Mouse (Mus musculus) hindlimb bud, embryonic 11.5 days (tissue): ENCODE measurements around the gene Hectd1.

Experiments used
- DNase-seq: peaks from one replicate; pipeline ENCODE4 v3.0.0-alpha.2; 2012; ENCODE audit warnings: low read depth, low spot score; ENCODE audit errors: extremely low spot score

Gene Hectd1

DNA sequence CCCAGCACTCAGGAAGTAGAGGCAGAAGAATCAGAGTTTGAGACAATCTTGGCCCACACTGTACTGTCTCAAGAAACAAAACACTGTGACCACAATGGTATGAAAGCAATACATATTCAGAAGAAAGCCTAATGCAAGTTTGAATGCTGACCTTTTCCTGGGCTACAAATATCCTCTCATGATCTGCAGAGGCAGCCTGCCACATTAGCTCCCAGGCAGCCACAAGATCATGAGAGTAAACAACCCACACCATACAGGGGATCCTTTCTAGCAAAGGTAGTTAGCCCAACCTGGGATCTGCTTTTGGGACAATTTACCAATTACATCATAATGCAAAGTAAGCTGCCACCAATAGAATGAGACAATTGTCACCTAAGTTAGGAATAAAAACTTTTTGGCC is 18.8 kb downstream of the Hectd1 start:
- no peak for DNase-seq

DNA sequence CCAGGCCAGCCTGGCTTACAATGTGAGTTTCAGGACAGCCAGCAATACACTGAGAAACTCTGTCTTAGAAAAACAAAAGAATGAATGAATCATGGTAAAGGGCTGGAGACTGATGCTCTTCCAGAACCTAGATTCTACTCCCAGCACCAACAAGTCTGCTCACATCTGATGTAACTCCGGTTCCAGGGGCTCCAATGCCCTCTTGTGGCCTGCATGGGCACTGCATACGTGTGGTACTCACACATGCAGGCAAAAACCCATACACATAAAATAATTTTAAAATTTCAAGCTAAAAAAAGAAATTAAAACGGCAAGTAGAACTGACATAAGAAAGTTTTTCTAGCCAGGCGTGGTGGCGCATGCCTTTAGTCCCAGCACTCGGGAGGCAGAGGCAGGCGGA is 44.5 kb downstream of the Hectd1 start:
- DNase-seq, result no peak

DNA sequence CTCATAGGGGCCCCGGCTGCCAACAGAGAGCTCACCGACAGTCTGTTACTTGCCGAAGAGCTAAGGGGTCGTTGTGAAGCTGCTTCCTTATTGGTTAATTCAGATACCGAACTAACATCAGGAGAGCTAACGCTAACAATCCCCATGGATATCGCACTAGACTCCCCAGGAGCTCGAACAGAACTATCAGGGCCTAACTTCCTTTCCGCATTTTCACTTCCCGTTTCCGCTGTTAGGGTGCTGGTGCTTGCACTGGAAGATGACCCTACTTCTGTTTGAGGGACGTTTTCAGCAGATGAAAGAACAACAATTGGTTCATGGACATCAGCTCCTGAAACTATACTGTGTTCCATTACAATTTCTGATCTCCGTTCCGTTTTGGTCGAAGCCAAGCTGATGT is 60.6 kb downstream of the Hectd1 start:
- DNase-seq, result no peak

DNA sequence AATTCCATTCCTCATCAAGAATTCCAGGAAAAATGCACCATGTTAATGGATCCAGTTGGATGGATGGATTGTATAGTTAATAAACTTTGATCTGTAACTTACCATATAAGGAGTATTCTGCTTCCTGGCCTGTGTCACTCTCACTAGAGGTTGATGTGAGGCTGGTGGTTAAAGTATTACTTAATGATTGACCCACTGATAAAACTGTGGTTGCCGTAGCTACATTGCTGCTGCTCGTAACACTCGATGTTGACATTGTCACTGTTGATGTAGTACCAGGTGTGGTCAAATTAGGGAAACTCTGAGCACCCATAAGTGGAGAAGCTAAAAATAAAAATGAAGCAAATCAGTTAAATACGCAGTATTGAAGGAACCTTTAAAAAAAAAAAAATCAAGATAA is 61.9 kb downstream of the Hectd1 start:
- no peak for DNase-seq

DNA sequence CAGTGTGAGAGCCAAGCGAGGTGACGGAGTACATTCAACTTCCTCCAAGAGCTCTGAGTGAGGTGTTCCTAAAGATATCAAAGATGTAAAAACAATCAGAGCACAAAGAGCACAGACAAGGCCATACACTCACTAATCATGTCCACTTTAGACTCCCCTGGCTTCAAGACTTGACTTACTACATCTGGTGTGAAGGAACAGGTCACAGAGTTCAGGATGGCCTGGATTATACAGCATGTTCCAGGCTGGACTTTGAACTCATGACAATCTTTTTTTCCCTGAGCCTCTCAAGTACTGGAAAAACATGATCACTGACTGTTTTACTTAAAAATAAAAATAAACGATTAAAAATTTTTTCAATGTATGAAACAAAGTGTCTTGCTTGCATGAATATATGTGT is 70.0 kb downstream of the Hectd1 start:
- no peak for DNase-seq

DNA sequence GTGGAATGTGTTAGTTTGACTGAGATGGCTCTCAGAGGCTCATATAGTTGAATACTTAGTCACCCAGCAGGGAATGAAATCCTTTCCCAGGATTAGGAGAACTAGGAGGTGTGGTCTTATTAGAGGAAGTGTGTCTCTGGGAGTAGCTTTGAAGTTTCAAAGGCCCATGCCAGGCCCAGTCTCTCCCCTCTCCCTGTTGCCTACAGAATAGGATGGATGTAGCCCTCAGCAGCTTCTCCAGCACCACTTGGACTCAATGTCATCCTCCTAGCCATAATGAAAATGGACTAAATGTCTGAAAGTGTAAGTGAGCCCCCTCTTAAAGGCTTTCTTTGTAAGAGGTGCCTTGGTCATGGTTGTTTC is 72.8 kb downstream of the Hectd1 start:
- DNase-seq, result no peak

DNA sequence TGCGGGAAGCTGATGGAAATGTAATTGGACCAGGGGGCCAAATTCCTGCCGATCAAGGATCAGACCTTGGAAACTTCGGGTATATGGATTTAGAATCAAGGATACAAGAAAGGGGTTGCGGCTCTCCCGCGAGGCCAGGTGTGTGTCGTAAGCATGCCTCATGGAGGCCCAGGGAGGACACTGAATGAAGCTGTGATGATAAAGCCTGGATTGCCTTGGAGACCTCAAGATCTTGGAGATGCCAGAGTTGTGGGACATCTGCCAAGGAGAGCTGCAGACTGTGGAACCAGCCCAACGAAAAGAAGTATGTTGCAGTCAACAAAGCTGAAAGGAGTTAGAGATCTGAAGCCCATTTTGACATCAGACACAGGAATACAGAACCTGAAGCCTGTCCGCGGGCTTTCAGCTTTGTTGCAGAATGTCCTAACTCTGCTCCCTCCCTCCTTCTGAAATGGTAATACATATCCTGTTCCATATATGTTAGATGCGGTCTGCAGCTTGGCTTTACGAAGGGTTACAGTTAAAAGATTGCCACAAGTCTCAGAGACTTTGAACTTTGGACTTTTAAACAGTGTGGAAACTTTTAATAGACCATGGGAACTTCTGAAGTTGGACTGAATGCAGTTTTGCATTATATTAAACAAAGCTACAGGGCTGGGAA is 73.3 kb downstream of the Hectd1 start:
- no peak for DNase-seq

DNA sequence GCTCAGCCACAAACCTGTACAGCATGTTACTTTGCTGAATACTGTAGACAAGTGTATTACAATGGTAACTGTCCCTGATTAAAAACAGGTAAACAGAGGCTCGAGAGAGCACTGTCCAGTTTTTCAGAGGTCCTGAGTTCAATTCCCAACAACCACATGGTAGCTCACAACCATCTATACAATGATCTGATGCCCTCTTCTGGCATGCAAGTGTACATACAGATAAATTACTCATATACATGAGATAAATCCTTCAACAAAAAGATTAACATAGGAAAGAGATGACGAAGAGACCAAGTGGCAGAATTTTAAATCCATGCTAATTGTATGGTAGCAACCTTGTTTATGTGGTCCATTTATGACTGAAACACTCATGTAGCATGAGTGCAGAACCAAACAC is 82.0 kb downstream of the Hectd1 start:
- DNase-seq, result no peak

DNA sequence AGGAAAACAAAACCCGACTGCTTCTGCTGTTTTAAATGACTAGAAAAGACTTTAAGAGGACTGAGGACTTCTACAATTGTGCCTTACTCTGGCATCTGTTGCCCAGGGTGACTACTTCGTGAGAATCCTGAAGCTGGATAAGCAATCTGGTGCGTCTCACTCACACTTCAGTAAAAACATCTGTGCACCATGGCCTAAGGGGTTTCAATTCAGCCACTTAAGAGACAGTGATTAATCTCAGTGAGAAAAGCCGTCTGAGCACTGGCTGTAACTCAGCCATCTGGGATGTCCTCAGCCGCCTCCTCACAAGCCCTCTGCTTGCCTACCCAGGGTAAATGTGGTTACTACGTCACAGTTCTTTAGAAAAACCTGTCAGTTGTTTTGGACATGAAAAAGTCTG is 84.4 kb downstream of the Hectd1 start:
- DNase-seq, result no peak

DNA sequence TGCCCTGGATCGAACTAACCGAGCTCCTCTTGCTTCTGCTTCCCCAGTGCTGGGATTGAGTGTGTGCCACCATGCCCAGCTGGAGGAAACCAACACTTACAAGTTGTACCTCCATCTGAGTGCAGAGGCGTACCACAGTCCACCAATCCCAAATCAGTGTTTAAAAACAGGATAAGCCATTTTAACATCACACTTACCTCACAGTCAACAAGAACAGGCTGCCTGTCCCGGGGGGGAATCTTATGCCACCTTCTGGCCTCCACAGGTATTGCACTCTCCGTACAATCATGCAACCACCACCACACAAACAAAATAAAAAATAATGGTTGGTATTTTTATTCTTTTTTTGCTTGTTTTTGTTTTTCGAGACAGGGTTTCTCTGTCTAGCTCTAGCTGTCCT is 87.6 kb downstream of the Hectd1 start:
- no peak for DNase-seq

DNA sequence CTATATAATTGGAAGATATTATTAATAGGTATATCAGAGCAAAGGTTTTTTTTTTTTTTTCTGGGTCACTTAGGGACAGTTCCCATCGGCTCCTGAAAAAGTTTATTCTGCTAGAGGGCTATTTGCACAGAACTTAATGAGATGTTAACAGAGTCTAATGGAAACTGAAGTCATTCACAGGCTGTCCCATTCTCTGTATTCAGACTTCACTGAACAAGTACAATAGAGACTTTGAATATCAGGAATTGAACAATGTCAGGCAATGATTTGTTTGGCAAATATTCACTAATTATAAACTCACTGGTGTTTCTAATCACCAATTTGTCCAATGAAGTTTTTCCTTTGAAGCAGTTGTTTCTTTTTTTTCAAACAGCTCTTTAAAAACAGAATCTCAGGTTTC is 92.5 kb downstream of the Hectd1 start:
- no peak for DNase-seq

DNA sequence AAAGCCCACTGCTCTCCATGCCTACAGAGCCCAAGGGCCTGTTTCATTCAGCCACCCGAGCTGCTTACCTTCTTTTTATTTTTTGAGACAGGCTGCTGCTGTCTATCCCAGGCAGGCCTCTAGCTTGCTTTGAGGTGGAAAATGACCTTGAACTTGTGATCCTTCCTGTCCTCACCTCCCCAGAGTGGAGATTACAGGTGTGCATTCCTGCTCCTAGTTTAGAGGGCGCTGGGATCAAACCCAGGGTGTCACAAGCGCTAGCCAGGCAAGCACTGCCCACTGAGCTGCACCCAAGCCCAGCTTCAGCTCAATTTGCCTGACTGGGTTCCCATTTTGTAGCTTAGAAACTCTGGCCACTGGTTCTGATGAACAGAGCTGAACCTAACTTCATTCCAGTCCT is 93.0 kb downstream of the Hectd1 start:
- no peak for DNase-seq

DNA sequence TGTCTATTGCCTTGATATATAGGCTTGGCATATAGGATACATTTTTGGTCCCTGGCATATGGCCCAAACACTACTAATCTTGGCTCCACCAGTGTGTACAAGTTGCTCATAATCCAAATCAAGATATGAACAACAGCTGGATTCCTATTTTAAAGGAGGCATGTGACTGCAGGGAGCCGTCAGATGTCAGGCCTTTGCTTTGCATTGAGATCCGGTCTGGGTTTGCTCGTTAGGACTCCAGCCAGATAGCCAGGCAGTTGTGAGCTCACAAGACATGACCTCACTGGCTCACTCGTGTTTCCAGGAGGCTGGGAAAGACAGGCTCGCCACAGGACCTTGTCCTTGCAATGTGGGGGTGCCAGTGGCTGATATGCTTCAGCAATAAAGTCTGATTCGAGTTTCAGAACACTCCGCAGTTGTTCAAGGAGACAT is 93.5 kb downstream of the Hectd1 start:
- DNase-seq, result no peak

DNA sequence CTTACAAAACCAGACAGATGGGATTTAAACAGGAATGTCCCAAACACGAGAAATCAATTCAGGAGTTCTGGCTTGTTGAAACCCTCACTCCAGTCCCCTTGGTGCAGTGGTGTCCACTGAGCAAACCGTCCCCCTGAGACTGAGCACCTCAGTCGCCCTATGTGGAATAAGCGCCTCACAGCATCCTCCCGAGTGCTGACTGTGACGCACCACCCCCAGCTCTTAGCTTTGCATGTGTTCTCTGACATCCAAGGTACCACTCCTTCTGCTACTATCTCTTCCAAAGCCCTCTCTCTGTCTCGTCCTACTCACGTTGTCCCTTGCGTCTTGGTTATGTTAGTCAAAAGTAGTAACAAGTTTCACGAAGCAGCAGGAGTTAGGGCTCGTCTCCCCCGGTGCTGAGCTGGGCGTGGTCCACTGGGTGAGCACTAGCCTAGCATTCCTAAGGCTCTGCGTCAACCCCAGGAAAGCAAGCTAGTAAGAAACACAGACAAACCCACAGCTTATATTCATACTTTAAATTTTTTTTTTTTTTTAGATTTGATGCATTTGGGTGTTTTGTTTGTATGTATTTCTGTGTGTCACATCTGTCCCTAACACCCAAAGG is 94.6 kb downstream of the Hectd1 start:
- DNase-seq, result no peak

DNA sequence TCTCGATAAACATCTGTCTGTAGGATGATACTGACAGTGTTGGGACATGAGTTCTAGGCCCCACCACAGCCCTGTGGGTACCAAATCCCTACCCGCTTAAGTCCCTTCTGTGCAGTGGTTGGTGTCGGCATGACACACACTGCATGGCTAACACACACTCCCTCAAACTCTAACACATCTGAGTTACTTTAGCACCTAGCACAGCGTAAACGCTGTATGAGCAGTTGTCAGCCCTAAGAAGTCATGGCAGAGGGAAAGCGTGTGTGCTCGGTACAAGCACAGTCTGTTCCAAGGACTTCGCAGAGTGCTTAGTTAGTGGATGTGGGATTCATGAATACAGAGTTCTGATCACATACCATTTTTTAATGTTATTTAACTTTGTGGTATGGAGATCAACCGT is 99.5 kb downstream of the Hectd1 start:
- DNase-seq, result no peak

DNA sequence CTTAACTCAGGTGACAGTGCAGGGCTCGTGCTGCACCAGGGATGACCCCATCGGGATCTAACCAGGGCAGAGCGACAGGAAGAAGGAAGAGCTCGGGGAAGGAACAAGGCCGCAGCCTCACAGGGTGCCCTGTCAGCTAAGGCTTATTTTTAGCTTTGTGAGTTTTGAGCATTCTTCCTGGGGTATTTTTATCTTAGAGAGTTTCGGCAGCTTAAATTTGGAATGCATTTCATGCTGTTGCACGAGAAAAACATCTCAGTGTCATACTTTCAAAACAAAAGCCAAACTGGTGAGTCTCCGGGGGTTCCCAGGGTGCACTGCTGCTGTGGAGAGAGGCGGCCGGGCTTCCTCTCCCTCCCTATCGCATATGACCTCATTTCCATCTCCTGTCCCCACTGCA is 100.3 kb downstream of the Hectd1 start:
- DNase-seq, result no peak

DNA sequence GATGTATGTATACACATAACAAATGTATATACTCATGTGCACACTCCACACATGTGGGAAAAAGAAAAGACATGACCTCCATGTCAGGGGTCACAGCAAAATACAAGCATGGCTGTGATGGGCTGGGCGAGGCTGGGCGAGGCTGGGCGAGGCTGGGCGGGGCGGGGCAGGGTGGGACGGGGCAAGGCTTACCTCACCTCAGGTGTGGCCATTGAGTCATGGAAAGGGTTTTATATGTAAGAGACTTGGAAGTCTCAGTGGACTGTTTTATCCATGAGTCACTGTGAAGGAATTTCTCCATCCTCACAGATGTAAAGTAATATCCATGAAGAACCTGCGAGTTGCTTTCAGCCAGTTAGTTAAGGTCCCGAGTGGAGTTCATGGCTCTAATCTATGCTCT is 107.5 kb downstream of the Hectd1 start:
- no peak for DNase-seq

DNA sequence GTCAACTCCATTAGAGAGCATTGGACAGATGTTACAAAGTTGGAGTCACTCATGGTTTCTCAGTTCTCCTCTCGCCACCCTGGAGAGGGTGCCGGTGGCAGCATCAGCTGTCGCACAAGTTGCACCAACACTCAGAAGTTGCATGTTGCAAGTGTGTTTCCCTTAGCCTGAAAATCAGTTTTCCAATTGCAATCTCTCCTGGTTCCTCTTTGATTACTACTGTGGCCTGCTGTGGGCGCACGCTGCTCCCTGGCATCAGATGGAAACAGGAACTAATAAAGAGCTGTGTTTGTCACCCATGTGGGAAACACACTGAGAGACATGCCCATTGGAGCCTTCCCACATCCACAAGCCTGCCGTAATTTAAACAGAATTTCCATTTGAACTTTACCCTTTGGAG is 110.7 kb downstream of the Hectd1 start:
- no peak for DNase-seq

DNA sequence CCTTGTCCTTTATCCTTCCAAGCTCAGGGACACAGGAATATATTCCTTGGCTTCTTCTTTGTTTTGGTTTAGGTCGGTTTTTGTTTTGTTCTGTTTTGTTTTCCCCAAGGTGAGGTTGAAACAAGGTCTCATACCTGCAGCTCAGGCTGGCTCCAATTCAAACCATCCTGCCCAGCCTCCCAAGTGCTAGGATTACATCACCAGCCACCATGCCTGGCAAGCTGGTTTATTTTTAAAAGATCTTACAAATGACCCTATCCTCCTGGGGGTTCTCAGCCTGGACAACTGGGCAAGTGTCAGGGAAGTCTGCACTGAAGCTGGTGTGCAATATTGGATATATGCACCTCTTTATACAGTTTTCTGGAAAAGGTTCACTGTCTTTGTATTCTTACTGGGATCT is 116.7 kb downstream of the Hectd1 start:
- DNase-seq, result no peak

DNA sequence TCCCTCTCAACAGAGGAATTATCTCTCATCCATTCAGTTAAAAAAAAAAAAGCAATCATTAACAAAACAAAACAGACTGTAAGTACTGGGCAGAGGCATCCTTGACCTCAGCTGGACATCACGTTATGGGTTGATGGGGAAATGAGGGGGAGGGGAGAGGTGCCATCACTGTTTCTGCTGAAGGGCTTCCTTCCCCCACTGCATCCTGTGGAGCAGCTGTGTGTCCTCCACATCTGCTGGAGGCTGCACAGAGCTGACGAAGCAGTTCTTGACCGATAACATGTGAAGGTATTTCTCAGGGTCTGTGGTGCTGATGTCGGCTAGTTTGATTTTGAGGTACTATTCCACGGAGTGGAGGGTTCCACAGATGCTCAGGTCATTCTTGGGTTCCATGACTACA is 119.2 kb downstream of the Hectd1 start:
- DNase-seq, result no peak

DNA sequence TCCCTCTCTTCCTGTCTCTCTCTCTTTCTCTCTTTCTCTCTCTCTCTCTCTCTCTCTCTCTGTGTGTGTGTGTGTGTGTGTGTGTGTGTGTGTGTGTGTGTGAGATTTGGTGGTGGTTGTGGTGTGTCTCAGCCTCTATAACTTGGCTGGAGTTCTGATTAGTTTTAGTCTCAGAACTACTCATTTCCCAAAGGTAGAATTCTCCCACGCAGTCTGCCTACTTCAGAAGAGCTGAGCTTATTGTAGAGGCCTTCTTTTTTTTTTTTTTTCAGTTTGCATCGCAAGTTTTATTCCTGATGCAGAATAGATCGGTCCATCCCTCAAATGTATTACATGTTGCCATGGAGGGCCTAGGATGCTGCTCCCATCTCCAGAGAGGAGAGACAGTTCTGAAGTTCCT is 119.6 kb downstream of the Hectd1 start:
- DNase-seq, result no peak

DNA sequence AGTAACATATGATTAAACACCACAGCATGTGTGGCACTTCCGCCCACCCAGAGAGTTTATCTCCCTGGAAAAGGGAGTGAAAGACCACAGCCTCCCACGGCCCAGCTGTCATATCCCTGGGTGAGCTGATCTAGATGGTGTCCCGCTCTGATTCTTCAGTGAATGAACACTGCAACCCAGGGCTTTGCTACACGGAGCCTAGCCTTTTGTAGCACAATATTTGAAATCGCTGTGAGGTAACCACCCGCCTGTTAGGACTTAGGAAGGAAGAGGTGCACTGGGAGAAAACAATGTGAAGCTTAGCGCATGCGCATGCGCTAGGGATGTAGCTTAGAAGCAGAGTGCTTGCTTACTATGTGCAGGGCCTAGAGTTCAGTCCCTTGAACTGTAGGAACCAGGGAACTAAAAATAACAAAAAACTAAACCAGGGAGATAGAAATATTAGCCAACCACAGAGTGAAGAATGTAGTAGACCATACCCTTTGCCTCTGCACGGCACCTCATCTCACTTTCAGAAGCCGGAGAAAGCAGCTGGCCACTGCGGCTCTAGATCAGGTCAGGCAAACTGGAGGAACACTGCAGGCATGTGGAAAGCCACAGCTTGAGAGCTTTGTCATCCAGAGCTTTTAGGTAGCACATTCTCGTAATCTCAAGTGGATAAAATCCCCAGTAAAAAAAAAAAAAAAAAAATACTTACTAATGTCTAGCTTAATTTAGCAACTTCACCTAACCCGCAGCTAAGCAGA is 120.2 kb downstream of the Hectd1 start:
- DNase-seq, result no peak
